Mouse (Mus musculus) hindbrain, embryonic 13.5 days (tissue): ENCODE measurements around the gene Prkcb. TPM values are rescaled to one million over a fixed set of nuclear protein-coding genes. Genes with fewer than 3 reads are reported as not detected.
A peak's percentile ranks its signal among the peaks of the same experiment; 100 is the strongest.

Experiments used
- ATAC-seq: fragments of 200-750 bp; cut with Nextera tagmentation; 2 replicates; pipeline ENCODE4 v1.8.0; 2017; ENCODE audit warnings: moderate TSS enrichment; ENCODE audit not compliant: low FRiP score
- H3K27ac ChIP-seq: fragments of 300-500 bp; sonication (generic); 2 replicates; pipeline ENCODE4 v1.5.1; 2015; ENCODE audit warnings: inconsistent platforms, mild to moderate bottlenecking, moderate library complexity
- H3K27me3 ChIP-seq: fragments of 300-500 bp; sonication (generic); 2 replicates; pipeline ENCODE4 v1.6.1; 2015; ENCODE audit warnings: mild to moderate bottlenecking, inconsistent platforms
- H3K36me3 ChIP-seq: fragments of 300-500 bp; sonication (generic); 2 replicates; pipeline ENCODE4 v1.6.1; 2015; ENCODE audit warnings: mild to moderate bottlenecking, inconsistent platforms
- H3K4me1 ChIP-seq: fragments of 300-500 bp; sonication (generic); replicated peaks from 2 replicates; pipeline ENCODE4 v1.6.1; 2015; ENCODE audit warnings: inconsistent platforms
- H3K4me2 ChIP-seq: fragments of 300-500 bp; sonication (generic); 2 replicates; pipeline ENCODE4 v1.6.1; 2015; ENCODE audit warnings: inconsistent platforms, mild to moderate bottlenecking, moderate library complexity
- H3K4me3 ChIP-seq: fragments of 300-500 bp; sonication (generic); 2 replicates; pipeline ENCODE4 v1.5.1; 2015; ENCODE audit warnings: mild to moderate bottlenecking, inconsistent platforms
- H3K9ac ChIP-seq: fragments of 300-500 bp; sonication (generic); 2 replicates; pipeline ENCODE4 v1.6.1; 2015; ENCODE audit warnings: mild to moderate bottlenecking, inconsistent platforms
- H3K9me3 ChIP-seq: fragments of 300-500 bp; sonication (generic); 2 replicates; pipeline ENCODE4 v1.6.1; 2016; ENCODE audit warnings: inconsistent platforms
- whole genome bisulfite sequencing: fragments of 180-500 bp; shearing (Covaris S2); methylation state at CpG from one replicate; pipeline ENCODE4 v1.1.7; 2015; 5-methylcytosine and 5-hydroxymethylcytosine counted together
- polyA plus RNA-seq: library from polyadenylated mRNA; unstranded; fragments of >200 nt; fragmentation: Nextera tagmentation; extraction: Ambion mirVana; gene quantifications from 2 replicates; pipeline ENCODE4 v1.2.1, GENCODE M21; 2015

The Prkcb gene
- polyA plus RNA-seq, 1 experiment from 2014 or later, result 58.1 TPM

DNA sequence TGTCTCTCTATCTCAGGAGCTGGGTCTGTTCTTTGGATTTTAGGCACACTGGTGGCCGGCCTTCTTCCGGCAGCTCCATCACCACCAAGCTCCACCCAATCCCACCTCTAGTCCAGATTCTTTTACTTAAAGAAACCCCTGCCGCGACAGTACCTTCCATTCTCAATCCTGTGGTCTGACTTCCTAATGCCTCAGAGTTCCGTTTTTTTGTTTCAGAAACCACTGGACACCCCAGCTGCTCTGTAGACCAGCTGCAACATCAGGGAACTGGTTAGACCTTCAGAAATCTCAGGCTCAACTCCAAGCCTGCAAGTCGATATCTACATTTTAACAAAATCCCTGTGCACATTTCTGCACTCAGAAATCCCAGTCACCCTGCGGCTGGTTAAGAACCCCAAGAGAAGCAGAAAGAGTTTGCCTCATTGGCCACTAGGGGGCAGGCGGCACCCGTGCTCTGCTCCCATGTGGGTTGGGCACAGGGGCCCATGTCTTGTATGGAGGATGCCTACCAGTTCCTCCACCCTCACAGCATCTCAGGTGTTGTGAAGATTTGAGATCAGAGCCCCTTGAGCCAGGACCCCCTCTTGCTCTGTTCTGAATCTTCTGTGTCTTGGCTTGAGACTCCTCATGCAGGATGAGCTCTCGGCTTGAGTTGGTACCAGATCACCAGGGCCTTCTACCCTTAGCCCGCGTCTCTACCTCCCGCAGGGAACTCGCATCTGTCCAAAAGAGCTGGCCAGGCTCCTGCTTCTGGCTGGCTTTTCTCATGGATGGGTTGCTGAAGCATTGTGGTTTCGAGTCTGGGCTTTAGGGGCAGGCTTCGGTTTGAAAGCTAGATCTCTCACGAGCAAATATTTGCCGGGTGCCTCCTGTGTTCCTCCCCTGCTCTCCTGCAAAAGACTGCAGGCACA, 182.1 kb downstream of the Prkcb start:
- peak; percentile 57; the same call in 1 of the 2 replicates for ATAC-seq
- Histone ChIP-seq H3K4me3 (no peak overlapping the region), H3K27ac (no peak overlapping the region), H3K9me3 (no peaks in the 10 kb centered on the region), H3K9ac (no peak overlapping the region), H3K36me3 (no peaks in the 10 kb centered on the region), H3K4me2 (no peak overlapping the region), H3K27me3 (no peaks in the 10 kb centered on the region), H3K4me1 (no peaks in the 10 kb centered on the region)
- WGBS, result 56% methylated on average over 18 of the region's 18 CpGs

DNA sequence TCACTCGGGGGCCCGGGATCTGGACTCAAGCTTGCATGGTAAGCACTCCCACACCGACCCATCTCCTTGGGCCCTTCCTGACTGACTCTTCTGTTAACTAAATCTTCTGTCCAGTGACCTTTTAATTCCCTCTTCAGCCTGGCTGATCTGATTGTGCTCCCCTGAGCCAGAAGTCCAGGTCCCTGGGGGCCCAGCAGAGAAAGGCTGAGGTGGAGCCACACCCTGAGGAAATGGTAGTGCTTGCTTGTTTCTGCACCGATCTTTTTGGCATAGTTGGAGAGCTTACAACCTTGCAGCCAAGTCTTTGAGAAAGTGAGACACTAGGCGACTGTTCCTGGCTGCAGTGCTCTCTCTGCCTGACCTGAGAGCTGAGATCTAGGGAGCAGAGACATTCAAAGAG, 183.7 kb downstream of the Prkcb start:
- Histone ChIP-seq H3K27me3 (no peaks in the 10 kb centered on the region), H3K36me3 (no peaks in the 10 kb centered on the region), H3K4me1 (peaks cover 8% of the 10 kb centered on the region), H3K4me2 (no peak overlapping the region), H3K9me3 (no peaks in the 10 kb centered on the region), H3K9ac (no peak overlapping the region), H3K4me3 (no peak overlapping the region), H3K27ac (no peak overlapping the region)
- no peak for ATAC-seq
- 88% methylated on average over 5 of the region's 5 CpGs for WGBS

DNA sequence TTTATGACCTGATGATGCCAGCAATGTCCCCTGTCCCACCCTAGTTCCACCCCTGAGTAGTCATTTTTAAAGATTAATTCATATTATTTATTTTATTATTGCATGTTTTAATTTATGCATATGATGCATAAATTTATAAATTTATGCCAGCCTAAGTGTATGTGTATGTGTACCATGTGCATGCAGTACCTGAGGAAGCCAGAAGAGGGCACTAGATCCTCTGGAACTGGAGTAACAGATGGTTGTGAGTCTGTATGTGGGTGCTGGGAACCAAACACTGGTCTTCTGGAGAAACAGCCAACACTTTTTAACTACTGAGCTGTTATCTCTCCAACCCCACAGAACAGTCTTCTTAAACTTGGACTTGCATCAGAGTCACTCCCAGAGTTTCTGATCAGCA, 186.5 kb downstream of the Prkcb start:
- no peaks in the 10 kb centered on the region for H3K36me3 ChIP-seq
- H3K27me3 ChIP-seq, result no peaks in the 10 kb centered on the region
- H3K4me1 ChIP-seq, result peaks cover 28% of the 10 kb centered on the region
- no peak overlapping the region for H3K4me3 ChIP-seq
- H3K4me2 ChIP-seq, result no peak overlapping the region
- no peak overlapping the region for H3K27ac ChIP-seq
- no peak for ATAC-seq
- no peak overlapping the region for H3K9ac ChIP-seq
- no peaks in the 10 kb centered on the region for H3K9me3 ChIP-seq

DNA sequence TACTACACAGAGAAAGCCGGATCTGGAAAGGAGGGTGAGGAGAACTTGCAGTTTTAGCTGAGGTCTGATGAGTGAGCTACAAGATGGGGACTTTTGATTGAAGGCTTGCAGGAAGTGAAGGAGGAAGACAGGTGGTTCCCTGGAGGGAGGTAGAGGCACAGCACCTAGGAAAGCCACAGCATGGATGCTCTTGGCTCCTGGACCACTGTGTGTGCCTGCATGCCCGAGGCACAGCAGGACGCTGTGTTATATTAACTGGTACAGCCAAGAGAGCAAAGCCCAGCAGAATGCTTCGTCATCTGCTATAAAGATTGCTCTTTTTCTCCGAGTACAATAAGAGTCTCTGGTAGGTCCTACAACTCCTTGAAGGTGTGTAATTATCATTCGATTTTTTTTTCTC, 188.1 kb downstream of the Prkcb start:
- Histone ChIP-seq H3K36me3 (no peaks in the 10 kb centered on the region), H3K9me3 (no peaks in the 10 kb centered on the region), H3K27ac (peak overlapping the region; percentile 82; the same call in 1 of the 2 replicates), H3K9ac (no peak overlapping the region), H3K4me3 (no peak overlapping the region), H3K4me2 (no peak overlapping the region), H3K4me1 (peaks cover 31% of the 10 kb centered on the region), H3K27me3 (no peaks in the 10 kb centered on the region)
- no peak for ATAC-seq
- WGBS, result 72% methylated on average over 6 of the region's 6 CpGs

DNA sequence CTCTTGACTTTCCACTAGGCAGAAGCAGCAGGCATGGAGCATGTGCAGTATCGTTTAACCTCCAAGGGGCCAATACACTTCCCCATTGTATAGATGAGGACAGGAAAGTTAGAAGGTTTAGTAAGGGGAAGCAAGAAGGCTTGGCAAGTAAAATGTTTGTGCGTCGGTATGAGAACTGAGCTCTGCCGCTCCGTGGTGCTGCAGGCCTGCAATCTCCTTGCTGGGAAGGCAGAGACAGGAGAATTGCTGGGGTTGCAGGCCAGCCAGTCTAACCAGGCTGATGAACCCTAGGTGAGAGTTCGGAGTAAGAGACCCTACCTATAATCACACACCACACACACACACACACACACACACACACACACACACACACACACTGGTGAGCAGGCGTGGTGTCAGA, 188.6 kb downstream of the Prkcb start:
- H3K36me3 ChIP-seq, result no peaks in the 10 kb centered on the region
- 52% methylated on average over 7 of the region's 7 CpGs for WGBS
- H3K9ac ChIP-seq, result no peak overlapping the region
- H3K4me1 ChIP-seq, result peaks cover 32% of the 10 kb centered on the region
- ATAC-seq, result 0 out of 2 replicates have a peak, but pooled peaks have one; percentile 7
- no peaks in the 10 kb centered on the region for H3K27me3 ChIP-seq
- 0 out of 2 replicates have a peak overlapping the region, but pooled peaks have one; percentile 35 for H3K4me2 ChIP-seq
- H3K9me3 ChIP-seq, result no peaks in the 10 kb centered on the region
- H3K27ac ChIP-seq, result peak overlapping the region; percentile 82
- H3K4me3 ChIP-seq, result no peak overlapping the region

DNA sequence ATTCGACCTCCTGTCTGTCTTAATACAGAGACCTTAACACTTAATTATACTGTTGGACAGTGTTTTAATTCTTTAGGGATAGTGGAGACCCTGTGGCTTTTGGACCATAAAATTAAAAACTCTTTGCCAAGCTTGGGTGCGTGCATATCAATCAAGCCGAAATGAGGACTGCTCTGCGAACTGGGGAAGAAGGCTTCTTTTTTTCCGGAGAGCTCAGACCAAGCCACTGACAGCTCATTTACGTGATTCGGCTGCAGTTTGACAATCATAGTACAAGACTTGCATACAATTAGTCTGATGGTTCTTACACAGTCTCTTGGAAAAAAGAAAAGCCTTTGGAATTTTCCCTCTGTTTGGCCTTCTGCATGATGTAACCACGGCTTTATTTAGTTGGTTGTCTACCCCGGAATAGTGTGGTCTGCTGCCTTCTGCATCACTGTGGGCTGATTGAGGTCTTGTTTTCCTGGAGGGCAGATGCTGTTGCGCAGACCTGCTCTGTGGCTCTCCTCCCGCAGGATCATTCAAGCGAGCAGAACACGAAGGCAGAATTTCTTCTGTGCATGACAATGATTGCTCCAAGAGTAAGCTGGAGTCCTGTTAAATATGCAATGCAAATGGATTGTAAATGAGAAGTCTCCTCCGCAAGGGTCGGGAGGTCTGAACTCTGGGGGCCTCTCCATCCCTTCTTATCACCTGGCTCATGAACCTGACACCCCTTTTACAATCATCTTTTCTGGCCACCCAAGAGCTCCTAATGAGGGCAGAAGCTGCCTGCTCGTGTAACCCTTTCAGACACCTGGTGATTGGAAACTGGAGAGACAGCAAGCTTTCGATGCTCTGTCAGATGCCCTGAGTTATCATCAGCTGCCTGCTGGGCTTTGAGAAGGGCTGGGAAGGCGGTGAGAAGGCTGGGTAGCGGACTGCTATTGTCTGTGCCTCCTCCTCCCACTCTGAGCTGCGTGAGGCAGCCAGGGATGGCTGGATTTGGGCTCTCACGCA, 189.3 kb downstream of the Prkcb start:
- Histone ChIP-seq H3K36me3 (no peaks in the 10 kb centered on the region), H3K4me3 (no peak overlapping the region), H3K9me3 (no peaks in the 10 kb centered on the region), H3K4me2 (peak overlapping the region; percentile 35), H3K9ac (peak overlapping the region; percentile 40), H3K27me3 (no peaks in the 10 kb centered on the region), H3K27ac (peak overlapping the region; percentile 82), H3K4me1 (peaks cover 32% of the 10 kb centered on the region)
- ATAC-seq, result peak; percentile 74
- WGBS, result 6% methylated on average over 21 of the region's 21 CpGs

DNA sequence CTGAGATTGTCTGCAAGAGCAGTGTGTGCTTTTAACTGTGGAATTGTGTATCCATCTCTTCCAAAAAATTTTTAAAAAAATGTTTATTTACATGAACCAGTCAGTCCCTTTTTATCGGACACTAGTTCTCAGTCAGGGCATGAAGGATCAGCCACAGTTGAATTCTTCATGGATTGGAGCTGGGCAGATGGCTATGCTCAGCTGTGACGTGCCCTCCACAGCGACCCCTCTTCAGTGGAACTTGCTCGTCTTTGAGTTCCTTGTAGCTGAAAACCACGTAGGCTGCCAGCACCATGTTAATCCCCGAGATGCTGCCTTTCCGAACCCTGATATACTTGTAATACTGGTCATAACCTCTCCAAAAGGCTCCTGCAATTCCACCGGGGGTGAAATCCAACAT, 195.4 kb downstream of the Prkcb start:
- Histone ChIP-seq H3K9ac (no peak overlapping the region), H3K27me3 (no peaks in the 10 kb centered on the region), H3K4me2 (no peak overlapping the region), H3K4me3 (no peak overlapping the region), H3K4me1 (peaks cover 26% of the 10 kb centered on the region), H3K27ac (no peak overlapping the region), H3K36me3 (no peaks in the 10 kb centered on the region), H3K9me3 (no peaks in the 10 kb centered on the region)
- WGBS, result 76% methylated on average over 8 of the region's 8 CpGs
- no peak for ATAC-seq

DNA sequence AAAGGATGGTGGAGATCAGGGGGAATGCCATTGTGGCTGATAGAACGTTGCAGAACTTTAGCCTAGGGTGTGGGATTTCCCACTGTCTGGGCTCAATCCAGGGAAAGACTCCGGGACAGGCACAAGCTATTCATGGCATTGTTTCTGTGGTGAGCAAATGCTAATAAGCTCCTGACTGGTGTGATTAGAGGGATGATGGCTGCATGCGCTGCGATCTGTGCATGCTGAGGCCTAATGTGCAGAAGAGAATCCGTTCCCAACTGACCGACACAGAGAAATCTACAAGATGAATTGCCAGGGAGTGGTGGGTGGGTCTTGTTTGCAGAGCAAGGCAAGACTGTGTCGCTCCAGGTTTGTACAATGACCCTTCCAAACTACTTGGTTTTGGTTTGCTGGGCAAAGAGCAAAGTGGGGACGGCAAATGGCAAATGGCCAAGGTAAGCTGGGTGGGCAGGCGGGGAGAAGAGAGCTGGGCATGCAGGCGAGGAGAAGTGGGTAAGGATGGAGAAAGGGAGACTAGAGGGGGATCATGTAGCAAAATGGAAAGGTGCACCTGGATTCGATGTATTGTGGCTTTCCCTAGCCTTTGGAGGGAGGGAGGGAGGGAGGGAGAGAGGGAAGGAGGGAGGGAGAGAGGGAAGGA, 199.5 kb downstream of the Prkcb start:
- ATAC-seq, result no peak
- no peak overlapping the region for H3K4me3 ChIP-seq
- 40% methylated on average over 11 of the region's 11 CpGs for WGBS
- peaks cover 28% of the 10 kb centered on the region for H3K4me1 ChIP-seq
- H3K4me2 ChIP-seq, result no peak overlapping the region
- no peaks in the 10 kb centered on the region for H3K9me3 ChIP-seq
- no peaks in the 10 kb centered on the region for H3K27me3 ChIP-seq
- no peaks in the 10 kb centered on the region for H3K36me3 ChIP-seq
- H3K27ac ChIP-seq, result no peak overlapping the region
- H3K9ac ChIP-seq, result no peak overlapping the region

DNA sequence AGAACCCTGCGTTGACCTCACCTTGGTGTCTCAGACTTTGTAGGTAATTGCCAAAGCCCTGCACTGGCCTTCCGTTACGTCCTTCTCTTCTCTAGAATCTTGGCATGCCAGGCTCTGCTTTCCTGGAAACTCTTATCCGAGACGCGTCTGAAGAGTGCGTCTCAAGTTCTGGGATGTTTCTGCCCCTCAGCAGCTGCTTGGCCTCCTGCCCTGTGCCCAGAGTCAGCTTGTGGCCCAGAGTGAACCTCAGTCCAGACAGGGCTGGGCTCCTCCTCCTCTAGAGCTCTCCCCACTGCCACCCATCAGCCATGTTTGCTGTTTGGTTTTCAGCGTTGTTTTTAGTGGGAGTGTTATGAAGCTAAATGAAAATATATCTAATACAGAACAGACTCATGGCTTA, 203.5 kb downstream of the Prkcb start:
- no peak overlapping the region for H3K4me3 ChIP-seq
- H3K9me3 ChIP-seq, result no peaks in the 10 kb centered on the region
- 91% methylated on average over 8 of the region's 8 CpGs for WGBS
- H3K27ac ChIP-seq, result no peak overlapping the region
- no peak overlapping the region for H3K4me2 ChIP-seq
- H3K27me3 ChIP-seq, result 0 out of 2 replicates have a peak, but pooled peaks cover 4% of the 10 kb centered on the region
- H3K4me1 ChIP-seq, result peaks cover 27% of the 10 kb centered on the region
- H3K36me3 ChIP-seq, result no peaks in the 10 kb centered on the region
- H3K9ac ChIP-seq, result no peak overlapping the region
- ATAC-seq, result no peak

DNA sequence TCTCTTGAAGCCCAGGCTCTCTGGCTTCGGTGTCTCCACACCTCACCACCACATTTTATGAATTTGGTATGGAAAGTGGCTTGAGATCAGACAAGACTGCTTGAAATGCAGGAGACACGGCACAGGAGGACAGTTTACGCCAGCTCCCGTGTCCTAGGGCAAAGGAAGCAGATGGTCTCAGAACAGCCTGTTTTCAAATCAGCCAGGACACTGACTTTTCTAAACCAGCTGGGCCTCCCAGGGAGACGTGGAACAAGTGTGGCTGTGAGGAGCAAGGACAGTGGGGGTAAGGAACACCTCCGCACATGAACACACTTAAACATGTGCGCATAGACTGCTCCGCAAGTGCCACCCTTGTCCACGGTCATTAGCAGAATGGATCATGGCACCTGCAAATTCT, 204.4 kb downstream of the Prkcb start:
- H3K27me3 ChIP-seq, result 0 out of 2 replicates have a peak, but pooled peaks cover 4% of the 10 kb centered on the region
- 75% methylated on average over 9 of the region's 9 CpGs for WGBS
- H3K4me1 ChIP-seq, result peaks cover 21% of the 10 kb centered on the region
- H3K36me3 ChIP-seq, result no peaks in the 10 kb centered on the region
- H3K27ac ChIP-seq, result no peak overlapping the region
- no peak overlapping the region for H3K9ac ChIP-seq
- no peak for ATAC-seq
- H3K9me3 ChIP-seq, result no peaks in the 10 kb centered on the region
- H3K4me3 ChIP-seq, result no peak overlapping the region
- no peak overlapping the region for H3K4me2 ChIP-seq

DNA sequence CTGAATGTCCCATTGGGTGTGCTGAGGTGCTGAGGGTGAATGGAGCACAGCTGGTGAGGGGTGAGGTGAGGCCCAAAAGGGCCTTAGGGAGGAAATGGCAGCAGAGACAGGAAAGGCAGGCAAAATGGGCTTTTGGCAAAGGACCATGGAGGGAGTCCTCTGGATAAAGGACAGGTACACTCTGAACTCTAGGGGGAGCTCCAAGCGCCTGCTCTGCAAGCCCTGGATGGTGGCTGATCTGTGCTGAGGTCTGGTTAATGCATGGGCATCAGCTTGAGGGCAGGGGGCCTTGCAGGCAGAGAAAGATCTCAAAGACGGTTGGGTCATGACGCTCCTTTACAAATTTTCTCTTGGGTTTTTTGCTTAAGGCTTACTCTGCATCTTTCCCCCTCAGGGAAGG, 205.5 kb downstream of the Prkcb start:
- no peaks in the 10 kb centered on the region for H3K36me3 ChIP-seq
- ATAC-seq, result no peak
- no peak overlapping the region for H3K27ac ChIP-seq
- no peaks in the 10 kb centered on the region for H3K9me3 ChIP-seq
- H3K9ac ChIP-seq, result no peak overlapping the region
- 20% methylated on average over 3 of the region's 3 CpGs for WGBS
- H3K4me3 ChIP-seq, result no peak overlapping the region
- H3K4me1 ChIP-seq, result peaks cover 12% of the 10 kb centered on the region
- 0 out of 2 replicates have a peak, but pooled peaks cover 4% of the 10 kb centered on the region for H3K27me3 ChIP-seq
- no peak overlapping the region for H3K4me2 ChIP-seq

DNA sequence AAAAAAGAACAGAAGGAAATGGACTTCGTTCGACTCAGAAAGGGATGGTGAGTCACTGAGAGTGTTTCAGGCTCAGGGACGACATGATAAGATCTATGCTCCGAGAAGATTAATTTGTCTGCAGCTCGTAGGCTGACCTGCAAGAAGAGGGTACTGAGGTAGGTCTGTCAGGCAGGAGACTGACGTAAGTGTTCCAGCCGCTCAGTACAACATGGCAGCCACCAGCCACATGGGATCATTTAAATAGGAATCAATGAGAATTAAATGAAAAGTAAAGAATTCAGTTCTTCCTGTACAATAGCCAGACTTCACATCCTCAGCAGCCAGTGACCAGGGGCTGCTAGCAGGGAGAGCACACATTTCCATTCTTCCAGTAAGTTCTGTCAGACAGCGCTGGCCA, 209.0 kb downstream of the Prkcb start:
- Histone ChIP-seq H3K4me1 (peaks cover 22% of the 10 kb centered on the region), H3K4me2 (no peak overlapping the region), H3K9ac (no peak overlapping the region), H3K36me3 (no peaks in the 10 kb centered on the region), H3K4me3 (no peak overlapping the region), H3K27me3 (0 out of 2 replicates have a peak, but pooled peaks cover 4% of the 10 kb centered on the region), H3K27ac (no peak overlapping the region), H3K9me3 (no peaks in the 10 kb centered on the region)
- 75% methylated on average over 8 of the region's 8 CpGs for WGBS
- no peak for ATAC-seq
